Mouse (Mus musculus): ENCODE results near the gene Pkp2. TPM values are rescaled to one million over a fixed set of nuclear protein-coding genes. Genes with fewer than 3 reads are reported as not detected.

Pkp2 gene
- polyA plus RNA-seq (2014; fragmentation: Illumina TruSeq; extraction: RNeasy Lipid Tissue Mini Kit (QIAGEN cat#74804)), result 30.7 TPM

DNA sequence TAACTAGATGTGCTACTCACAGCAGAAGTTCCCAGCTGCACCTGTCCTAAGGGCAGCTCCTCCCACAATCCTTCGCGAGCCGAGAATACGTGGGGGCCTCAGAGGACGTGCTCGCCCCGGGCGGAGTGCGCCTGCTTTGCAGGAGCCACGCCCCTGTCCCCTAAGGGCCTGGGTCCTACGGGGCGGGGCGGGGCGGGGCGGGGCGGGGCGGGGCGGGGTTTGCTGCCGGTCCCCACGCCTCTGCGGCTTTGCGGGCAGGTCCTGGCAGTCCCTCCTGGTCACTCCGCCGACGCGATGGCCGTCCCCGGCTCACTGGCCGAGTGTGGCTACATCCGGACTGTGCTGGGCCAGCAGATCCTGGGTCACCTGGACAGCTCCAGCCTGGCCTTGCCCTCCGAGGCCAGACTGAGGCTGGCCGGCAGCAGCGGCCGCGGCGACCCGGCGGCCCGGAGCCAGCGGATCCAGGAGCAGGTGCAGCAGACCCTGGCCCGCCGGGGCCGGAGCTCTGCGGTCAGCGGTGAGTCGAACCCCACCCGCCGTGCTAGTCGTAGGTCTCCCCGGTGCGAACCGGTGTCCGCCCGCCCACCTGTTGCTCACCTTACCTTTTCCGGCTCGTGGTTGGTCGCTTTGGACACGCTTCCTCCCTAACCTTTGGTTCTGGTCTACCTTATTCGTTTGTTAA, at the start of gene Pkp2:
Pkp2 (plus strand) TSS at position 240 of the 682 bp plus-strand sequence.

GRCm38 (mm10) chr16:16302369-16303137, 89.4 kb downstream of the Pkp2 start, which contains the start of gene Yars2:
Yars2 (plus strand) TSS chr16:16302965.

Other genes starting within 250 kb of the Pkp2 start
- 29.8 TPM for gene Yars2, start 89.6 kb downstream of the Pkp2 start, polyA plus RNA-seq (2014; fragmentation: Illumina TruSeq; extraction: RNeasy Lipid Tissue Mini Kit (QIAGEN cat#74804))
- gene Dnm1l, start 145.6 kb downstream of the Pkp2 start, polyA plus RNA-seq (2014; fragmentation: Illumina TruSeq; extraction: RNeasy Lipid Tissue Mini Kit (QIAGEN cat#74804)), result 234 TPM